Mouse (Mus musculus): ENCODE data around the gene Strada.

DNA sequence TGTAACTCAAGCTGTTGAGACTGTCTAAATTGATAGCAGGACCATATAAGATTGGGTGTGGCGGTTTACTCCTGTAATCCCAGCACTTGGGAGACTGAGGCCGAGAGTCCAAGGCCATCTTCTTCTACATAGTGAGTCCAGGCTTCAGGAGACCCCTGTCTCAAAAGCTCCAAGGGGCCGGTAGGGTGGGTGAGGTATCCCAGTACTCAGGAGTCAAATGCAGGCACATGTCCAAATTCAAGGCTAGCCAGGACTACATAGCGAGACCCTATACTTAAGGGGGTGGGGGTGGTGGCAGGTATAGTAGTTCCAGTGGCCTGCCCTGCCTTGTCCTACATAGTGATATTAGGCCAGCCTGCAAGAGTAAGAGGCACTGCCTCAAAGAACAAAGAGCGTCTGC is 12.9 kb upstream of the Strada start:
- TF ChIP-seq CTCF (IDR thresholded peaks at IDR 0.05; ENCODE audit: extremely low read depth, insufficient read depth, low read length): no peak
- TF ChIP-seq POLR2A (IDR thresholded peaks at IDR 0.05; ENCODE audit: extremely low read depth, insufficient read depth, low read length): no peak
